Mouse (Mus musculus): ENCODE results near the gene Map3k14.
"Not testable (repeated sequence)": the region's sequence is repeated elsewhere in the genome, so short reads cannot be mapped to it uniquely, and the experiment has no call there.

The Map3k14 gene

GRCm38 (mm10) chr11:103252380-103252779, 14.9 kb downstream of the Map3k14 start:
- in situ Hi-C loops (cut with MboI; ENCODE audit: unreplicated experiment in 2 of 2) = no loop called here

GRCm38 (mm10) chr11:103250324-103250723, 16.9 kb downstream of the Map3k14 start:
- in situ Hi-C loops (cut with MboI; ENCODE audit: unreplicated experiment in 2 of 2) = no loop called here

GRCm38 (mm10) chr11:103249509-103249908, 17.8 kb downstream of the Map3k14 start:
- in situ Hi-C loops (cut with MboI; ENCODE audit: unreplicated experiment in 2 of 2) = no loop called here

- in situ Hi-C loops (cut with MboI; ENCODE audit: unreplicated experiment in 2 of 2) = no loop called here
Observed at GRCm38 (mm10) chr11:103248837-103249236, 18.4 kb downstream of the Map3k14 start.

- in situ Hi-C loops (cut with MboI; ENCODE audit: unreplicated experiment in 2 of 2) = no loop called here
Observed at GRCm38 (mm10) chr11:103247504-103248177, 19.6 kb downstream of the Map3k14 start.

- in situ Hi-C loops (cut with MboI; ENCODE audit: unreplicated experiment in 2 of 2) = no loop called here
Observed at GRCm38 (mm10) chr11:103246731-103247290, 20.5 kb downstream of the Map3k14 start.

- in situ Hi-C loops (cut with MboI; ENCODE audit: unreplicated experiment in 2 of 2) = no loop called here
Observed at GRCm38 (mm10) chr11:103246081-103246730, 21.1 kb downstream of the Map3k14 start.

- in situ Hi-C loops (cut with MboI; ENCODE audit: unreplicated experiment in 2 of 2) = no loop called here
Observed at GRCm38 (mm10) chr11:103244856-103245255, 22.4 kb downstream of the Map3k14 start.

- in situ Hi-C loops (cut with MboI; ENCODE audit: unreplicated experiment in 2 of 2) = no loop called here
Observed at GRCm38 (mm10) chr11:103240740-103241139, 26.5 kb downstream of the Map3k14 start.

GRCm38 (mm10) chr11:103237757-103238156, 29.5 kb downstream of the Map3k14 start:
- in situ Hi-C loops (cut with MboI; ENCODE audit: unreplicated experiment in 2 of 2) = loop anchor here in 1 of 2 experiments (5.0 to 10.0 kb wide), 2 partner anchors 35 to 87 kb away; no protein-coding TSS in a partner anchor

GRCm38 (mm10) chr11:103236903-103237302, 30.4 kb downstream of the Map3k14 start:
- in situ Hi-C loops (cut with MboI; ENCODE audit: unreplicated experiment in 2 of 2) = loop anchor here in 1 of 2 experiments (5.0 to 10.0 kb wide), 2 partner anchors 35 to 88 kb away; no protein-coding TSS in a partner anchor

GRCm38 (mm10) chr11:103236431-103236830, 30.8 kb downstream of the Map3k14 start:
- in situ Hi-C loops (cut with MboI; ENCODE audit: unreplicated experiment in 2 of 2) = loop anchor here in 1 of 2 experiments (5.0 to 10.0 kb wide), 2 partner anchors 36 to 88 kb away; no protein-coding TSS in a partner anchor

- in situ Hi-C loops (cut with MboI; ENCODE audit: unreplicated experiment in 2 of 2) = loop anchor here in 1 of 2 experiments (5.0 to 10.0 kb wide), 2 partner anchors 37 to 89 kb away; no protein-coding TSS in a partner anchor
Observed at GRCm38 (mm10) chr11:103235702-103236101, 31.6 kb downstream of the Map3k14 start.

GRCm38 (mm10) chr11:103234447-103234846, 32.8 kb downstream of the Map3k14 start:
- in situ Hi-C loops (cut with MboI; ENCODE audit: unreplicated experiment in 2 of 2) = loop anchor here (5.0 to 10.0 kb wide), 4 partner anchors 38 to 93 kb away; no protein-coding TSS in a partner anchor

- in situ Hi-C loops (cut with MboI; ENCODE audit: unreplicated experiment in 2 of 2) = loop anchor here (5.0 to 10.0 kb wide), 4 partner anchors 39 to 94 kb away; no protein-coding TSS in a partner anchor
Observed at GRCm38 (mm10) chr11:103232966-103233365, 34.3 kb downstream of the Map3k14 start.

GRCm38 (mm10) chr11:103231367-103231766, 35.9 kb downstream of the Map3k14 start:
- in situ Hi-C loops (cut with MboI; ENCODE audit: unreplicated experiment in 2 of 2) = loop anchor here (5.0 to 10.0 kb wide), 4 partner anchors 41 to 96 kb away; no protein-coding TSS in a partner anchor

GRCm38 (mm10) chr11:103230626-103231025, 36.6 kb downstream of the Map3k14 start:
- in situ Hi-C loops (cut with MboI; ENCODE audit: unreplicated experiment in 2 of 2) = loop anchor here (5.0 to 10.0 kb wide), 4 partner anchors 42 to 97 kb away; no protein-coding TSS in a partner anchor

- in situ Hi-C loops (cut with MboI; ENCODE audit: unreplicated experiment in 2 of 2) = loop anchor here (5.0 to 10.0 kb wide), 4 partner anchors 43 to 98 kb away; no protein-coding TSS in a partner anchor
Observed at GRCm38 (mm10) chr11:103229608-103230007, 37.7 kb downstream of the Map3k14 start.

- in situ Hi-C loops (cut with MboI; ENCODE audit: unreplicated experiment in 2 of 2) = no loop called here
Observed at GRCm38 (mm10) chr11:103223951-103224456, 43.3 kb downstream of the Map3k14 start.

GRCm38 (mm10) chr11:103223444-103223843, 43.8 kb downstream of the Map3k14 start:
- in situ Hi-C loops (cut with MboI; ENCODE audit: unreplicated experiment in 2 of 2) = no loop called here

GRCm38 (mm10) chr11:103222718-103223117, 44.6 kb downstream of the Map3k14 start:
- in situ Hi-C loops (cut with MboI; ENCODE audit: unreplicated experiment in 2 of 2) = not testable (repeated sequence)
